Mouse (Mus musculus): ENCODE measurements around the gene Klhl5. TPM values are rescaled to one million over a fixed set of nuclear protein-coding genes. Genes with fewer than 3 reads are reported as not detected.

Klhl5 gene
- polyA plus RNA-seq, 1 experiment from 2014 or later = 48.7 TPM

GRCm38 (mm10) chr5:65093769-65094168 lies 13.6 kb upstream of the Klhl5 start:
- no peaks in the 10 kb centered on the region for H3K9me3 ChIP-seq (ENCODE audit: control insufficient read depth, low read length)
- no peaks in the 10 kb centered on the region for H3K4me1 ChIP-seq (ENCODE audit: control insufficient read depth, insufficient read depth, low read depth, low read length)
- H3K27me3 ChIP-seq (replicated peaks; ENCODE audit: control insufficient read depth, insufficient read depth, low read length) = no peaks in the 10 kb centered on the region
- no peak overlapping the region for H3K27ac ChIP-seq (ENCODE audit: low read depth, low read length)
- ATAC-seq = peak; percentile 54; the same call in 1 of the 2 replicates
- no peaks in the 10 kb centered on the region for H3K36me3 ChIP-seq (ENCODE audit: control insufficient read depth, insufficient read depth, low read length)
- no peak overlapping the region for H3K9ac ChIP-seq (ENCODE audit: low read depth, low read length)
- H3K4me2 ChIP-seq (ENCODE audit: low read length) = no peak overlapping the region
- H3K4me3 ChIP-seq (ENCODE audit: low read length) = no peak overlapping the region

- H3K9ac ChIP-seq (ENCODE audit: low read depth, low read length) = no peak overlapping the region
- ATAC-seq = no peak
- no peak overlapping the region for H3K27ac ChIP-seq (ENCODE audit: low read depth, low read length)
- H3K4me2 ChIP-seq (ENCODE audit: low read length) = no peak overlapping the region
- no peaks in the 10 kb centered on the region for H3K9me3 ChIP-seq (ENCODE audit: control insufficient read depth, low read length)
- H3K27me3 ChIP-seq (replicated peaks; ENCODE audit: control insufficient read depth, insufficient read depth, low read length) = no peaks in the 10 kb centered on the region
- 91% methylated on average over 7 of the region's 7 CpGs for WGBS
- H3K36me3 ChIP-seq (ENCODE audit: control insufficient read depth, insufficient read depth, low read length) = no peaks in the 10 kb centered on the region
- H3K4me3 ChIP-seq (ENCODE audit: low read length) = no peak overlapping the region
- H3K4me1 ChIP-seq (ENCODE audit: control insufficient read depth, insufficient read depth, low read depth, low read length) = no peaks in the 10 kb centered on the region
Observed at GRCm38 (mm10) chr5:65094902-65095545, 12.3 kb upstream of the Klhl5 start.

- Histone ChIP-seq H3K4me2 (ENCODE audit: low read length) (no peak overlapping the region), H3K27me3 (replicated peaks; ENCODE audit: control insufficient read depth, insufficient read depth, low read length) (no peaks in the 10 kb centered on the region), H3K9ac (ENCODE audit: low read depth, low read length) (no peak overlapping the region), H3K36me3 (ENCODE audit: control insufficient read depth, insufficient read depth, low read length) (no peaks in the 10 kb centered on the region), H3K27ac (ENCODE audit: low read depth, low read length) (no peak overlapping the region), H3K9me3 (ENCODE audit: control insufficient read depth, low read length) (no peaks in the 10 kb centered on the region), H3K4me3 (ENCODE audit: low read length) (no peak overlapping the region), H3K4me1 (ENCODE audit: control insufficient read depth, insufficient read depth, low read depth, low read length) (no peaks in the 10 kb centered on the region)
- no peak for ATAC-seq
- WGBS = 84% methylated on average over 3 of the region's 3 CpGs
Observed at GRCm38 (mm10) chr5:65096082-65096481, 11.3 kb upstream of the Klhl5 start.

GRCm38 (mm10) chr5:65096805-65097204 lies 10.5 kb upstream of the Klhl5 start:
- no peak for ATAC-seq
- no peak overlapping the region for H3K4me3 ChIP-seq (ENCODE audit: low read length)
- H3K27ac ChIP-seq (ENCODE audit: low read depth, low read length) = no peak overlapping the region
- H3K9ac ChIP-seq (ENCODE audit: low read depth, low read length) = no peak overlapping the region
- H3K9me3 ChIP-seq (ENCODE audit: control insufficient read depth, low read length) = no peaks in the 10 kb centered on the region
- H3K36me3 ChIP-seq (ENCODE audit: control insufficient read depth, insufficient read depth, low read length) = no peaks in the 10 kb centered on the region
- 75% methylated on average over 3 of the region's 3 CpGs for WGBS
- no peak overlapping the region for H3K4me2 ChIP-seq (ENCODE audit: low read length)
- H3K4me1 ChIP-seq (ENCODE audit: control insufficient read depth, insufficient read depth, low read depth, low read length) = no peaks in the 10 kb centered on the region
- no peaks in the 10 kb centered on the region for H3K27me3 ChIP-seq (replicated peaks; ENCODE audit: control insufficient read depth, insufficient read depth, low read length)

DNA sequence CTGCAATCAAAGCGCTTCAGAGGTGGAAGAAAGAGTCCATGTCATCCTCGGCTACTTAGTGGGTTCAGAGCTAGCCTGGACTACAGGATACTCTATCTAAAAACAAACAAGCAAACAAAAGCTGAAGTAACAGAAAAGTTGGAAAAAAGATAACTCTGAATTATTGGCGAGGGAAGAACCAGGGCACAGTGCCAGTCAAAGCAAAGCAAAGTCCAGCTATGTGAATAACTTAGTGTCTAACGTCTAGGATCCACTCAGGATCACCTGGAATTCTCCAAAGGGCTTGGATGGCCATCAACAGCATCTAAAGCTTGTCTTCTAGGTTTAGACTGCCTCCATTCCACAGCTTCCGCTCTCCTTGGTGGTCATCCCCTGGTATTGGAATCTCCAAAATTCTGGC lies 9.9 kb upstream of the Klhl5 start:
- Histone ChIP-seq H3K4me1 (ENCODE audit: control insufficient read depth, insufficient read depth, low read depth, low read length) (no peaks in the 10 kb centered on the region), H3K4me2 (ENCODE audit: low read length) (no peak overlapping the region), H3K36me3 (ENCODE audit: control insufficient read depth, insufficient read depth, low read length) (no peaks in the 10 kb centered on the region), H3K27ac (ENCODE audit: low read depth, low read length) (no peak overlapping the region), H3K9me3 (ENCODE audit: control insufficient read depth, low read length) (no peaks in the 10 kb centered on the region), H3K4me3 (ENCODE audit: low read length) (no peak overlapping the region), H3K27me3 (replicated peaks; ENCODE audit: control insufficient read depth, insufficient read depth, low read length) (no peaks in the 10 kb centered on the region), H3K9ac (ENCODE audit: low read depth, low read length) (no peak overlapping the region)
- no peak for ATAC-seq
- WGBS = 87% methylated on average over 5 of the region's 5 CpGs

DNA sequence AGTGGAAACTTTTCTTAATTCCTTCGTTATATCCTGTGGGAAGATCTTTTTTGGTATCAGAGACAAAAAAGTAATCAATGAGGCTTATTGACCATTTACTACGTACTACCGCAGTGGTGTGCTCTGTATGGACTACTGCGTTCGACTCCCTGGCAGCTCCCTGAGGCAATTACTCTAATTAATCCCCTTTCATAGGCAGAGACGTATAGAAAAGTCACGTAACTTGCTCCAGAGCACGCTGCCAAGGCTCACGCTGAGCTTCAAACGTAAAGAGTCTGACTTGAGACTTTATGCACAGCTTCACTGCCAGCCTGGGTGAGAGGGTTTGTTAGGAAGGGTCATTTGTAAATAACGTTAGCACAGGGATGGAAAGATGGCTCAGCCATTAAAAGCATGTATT lies 7.3 kb upstream of the Klhl5 start:
- Histone ChIP-seq H3K4me1 (ENCODE audit: control insufficient read depth, insufficient read depth, low read depth, low read length) (no peaks in the 10 kb centered on the region), H3K36me3 (ENCODE audit: control insufficient read depth, insufficient read depth, low read length) (no peaks in the 10 kb centered on the region), H3K4me2 (ENCODE audit: low read length) (no peak overlapping the region), H3K27ac (ENCODE audit: low read depth, low read length) (no peak overlapping the region), H3K4me3 (ENCODE audit: low read length) (no peak overlapping the region), H3K27me3 (replicated peaks; ENCODE audit: control insufficient read depth, insufficient read depth, low read length) (no peaks in the 10 kb centered on the region), H3K9me3 (ENCODE audit: control insufficient read depth, low read length) (no peaks in the 10 kb centered on the region), H3K9ac (ENCODE audit: low read depth, low read length) (no peak overlapping the region)
- 55% methylated on average over 11 of the region's 11 CpGs for WGBS
- no peak for ATAC-seq

DNA sequence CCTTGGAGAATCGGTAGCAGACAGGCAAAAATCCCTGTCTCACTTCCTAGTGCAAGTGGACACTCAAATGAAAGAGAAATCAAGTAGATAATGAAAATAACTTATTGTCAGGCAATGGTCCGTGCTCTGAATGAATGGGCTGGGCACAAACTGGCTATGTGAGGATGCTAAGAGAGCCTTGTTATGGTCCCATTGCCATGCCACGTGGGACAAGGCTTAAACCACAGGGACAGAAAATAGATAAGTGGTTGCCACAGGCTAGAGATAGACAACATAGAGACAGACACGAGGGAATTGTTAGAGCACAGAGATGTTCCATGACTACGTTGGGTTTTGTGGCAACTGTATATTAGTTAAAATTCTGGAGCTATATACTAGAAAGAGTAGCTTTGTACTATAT lies 6.1 kb upstream of the Klhl5 start:
- Histone ChIP-seq H3K27ac (ENCODE audit: low read depth, low read length) (no peak overlapping the region), H3K9me3 (ENCODE audit: control insufficient read depth, low read length) (no peaks in the 10 kb centered on the region), H3K4me1 (ENCODE audit: control insufficient read depth, insufficient read depth, low read depth, low read length) (no peaks in the 10 kb centered on the region), H3K36me3 (ENCODE audit: control insufficient read depth, insufficient read depth, low read length) (no peaks in the 10 kb centered on the region), H3K9ac (ENCODE audit: low read depth, low read length) (no peak overlapping the region), H3K4me2 (ENCODE audit: low read length) (no peak overlapping the region), H3K27me3 (replicated peaks; ENCODE audit: control insufficient read depth, insufficient read depth, low read length) (no peaks in the 10 kb centered on the region), H3K4me3 (ENCODE audit: low read length) (no peak overlapping the region)
- no peak for ATAC-seq
- 87% methylated on average over 5 of the region's 5 CpGs for WGBS

DNA sequence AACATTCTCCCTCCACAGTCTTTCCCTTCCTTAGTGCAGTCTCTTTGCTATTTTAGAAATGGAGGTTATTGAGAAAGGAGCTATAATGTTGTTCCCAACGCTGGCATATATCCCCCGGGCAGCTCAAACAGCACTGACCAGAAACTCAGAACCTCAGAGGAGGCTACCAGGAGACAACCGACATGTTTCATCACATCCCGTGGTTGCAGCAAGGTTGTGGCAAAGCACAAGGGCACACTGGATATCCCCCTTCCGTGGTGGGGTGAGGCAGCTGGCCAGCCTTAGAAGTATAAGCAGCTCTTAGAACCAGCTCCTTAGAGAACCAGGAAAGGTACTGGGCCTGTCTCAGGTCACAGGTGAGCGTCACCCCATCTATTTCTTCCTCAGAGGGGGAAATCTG lies 5.7 kb upstream of the Klhl5 start:
- no peaks in the 10 kb centered on the region for H3K27me3 ChIP-seq (replicated peaks; ENCODE audit: control insufficient read depth, insufficient read depth, low read length)
- no peak for ATAC-seq
- H3K9me3 ChIP-seq (ENCODE audit: control insufficient read depth, low read length) = no peaks in the 10 kb centered on the region
- H3K9ac ChIP-seq (ENCODE audit: low read depth, low read length) = no peak overlapping the region
- H3K36me3 ChIP-seq (ENCODE audit: control insufficient read depth, insufficient read depth, low read length) = no peaks in the 10 kb centered on the region
- no peak overlapping the region for H3K4me3 ChIP-seq (ENCODE audit: low read length)
- no peak overlapping the region for H3K27ac ChIP-seq (ENCODE audit: low read depth, low read length)
- H3K4me2 ChIP-seq (ENCODE audit: low read length) = no peak overlapping the region
- no peaks in the 10 kb centered on the region for H3K4me1 ChIP-seq (ENCODE audit: control insufficient read depth, insufficient read depth, low read depth, low read length)
- WGBS = 90% methylated on average over 6 of the region's 6 CpGs

GRCm38 (mm10) chr5:65102026-65102640 lies 5.2 kb upstream of the Klhl5 start:
- WGBS = 73% methylated on average over 3 of the region's 3 CpGs
- H3K9ac ChIP-seq (ENCODE audit: low read depth, low read length) = no peak overlapping the region
- no peaks in the 10 kb centered on the region for H3K9me3 ChIP-seq (ENCODE audit: control insufficient read depth, low read length)
- ATAC-seq = no peak
- H3K36me3 ChIP-seq (ENCODE audit: control insufficient read depth, insufficient read depth, low read length) = no peaks in the 10 kb centered on the region
- no peak overlapping the region for H3K27ac ChIP-seq (ENCODE audit: low read depth, low read length)
- no peaks in the 10 kb centered on the region for H3K27me3 ChIP-seq (replicated peaks; ENCODE audit: control insufficient read depth, insufficient read depth, low read length)
- no peak overlapping the region for H3K4me2 ChIP-seq (ENCODE audit: low read length)
- H3K4me3 ChIP-seq (ENCODE audit: low read length) = no peak overlapping the region
- 0 out of 2 replicates have a peak, but pooled peaks cover 4% of the 10 kb centered on the region for H3K4me1 ChIP-seq (ENCODE audit: control insufficient read depth, insufficient read depth, low read depth, low read length)
